Mouse (Mus musculus) myocyte (in vitro differentiated cells): Measurements from ENCODE around the gene Elovl7. TPM values are rescaled to one million over a fixed set of nuclear protein-coding genes. Genes with fewer than 3 reads are reported as not detected.

Experiments used
- H3K27me3 ChIP-seq: one replicate; pipeline ENCODE4 v1.6.1; 2011; ENCODE audit not compliant: control insufficient read depth, insufficient read depth, insufficient read length
- H3K36me3 ChIP-seq: one replicate; pipeline ENCODE4 v1.6.1; 2011; ENCODE audit not compliant: control insufficient read depth, insufficient read depth
- H3K4me2 ChIP-seq: one replicate; pipeline ENCODE4 v1.6.1; 2011; ENCODE audit warnings: low read depth, control low read depth
- H3K4me3 ChIP-seq: one replicate; pipeline ENCODE4 v1.5.1; 2011; ENCODE audit warnings: mild to moderate bottlenecking, control low read depth, moderate library complexity
- H3K79me2 ChIP-seq: one replicate; pipeline ENCODE4 v1.6.1; 2011; ENCODE audit not compliant: control insufficient read depth, insufficient read depth
- H3ac ChIP-seq: one replicate; pipeline ENCODE4 v1.6.1; 2011; ENCODE audit not compliant: control insufficient read depth, insufficient read length
- CEBPB ChIP-seq: IDR thresholded peaks from 2 replicates; pipeline ENCODE4 v1.6.1; 2011; ENCODE audit warnings: mild to moderate bottlenecking, moderate library complexity; ENCODE audit not compliant: poor library complexity, insufficient read depth, severe bottlenecking
- E2F4 ChIP-seq: IDR thresholded peaks from one replicate; pipeline ENCODE4 v1.6.1; 2011; ENCODE audit warnings: mild to moderate bottlenecking, control low read depth, moderate library complexity; ENCODE audit not compliant: insufficient read depth
- MAX ChIP-seq: IDR thresholded peaks from one replicate; pipeline ENCODE4 v1.6.1; 2011; ENCODE audit warnings: low read depth, mild to moderate bottlenecking, control low read depth
- MYOD1 ChIP-seq, 3 experiments: IDR thresholded peaks; one replicate each; pipeline ENCODE4 v1.6.1; 2011; ENCODE audit warnings: control low read depth in 2 of 3, low read depth in 2 of 3, mild to moderate bottlenecking in 2 of 3, moderate library complexity in 1 of 3; ENCODE audit not compliant: insufficient read length in 2 of 3, control insufficient read depth in 1 of 3
- MYOG ChIP-seq, 3 experiments: IDR thresholded peaks; one replicate each; pipeline ENCODE4 v1.6.1; 2011; ENCODE audit warnings: control low read depth in 2 of 3, low read depth in 2 of 3, mild to moderate bottlenecking in 2 of 3; ENCODE audit not compliant: insufficient read length in 2 of 3, control insufficient read depth in 1 of 3, insufficient read depth in 1 of 3
- POLR2A ChIP-seq: IDR thresholded peaks from one replicate; pipeline ENCODE4 v1.6.1; 2011; ENCODE audit warnings: low read depth, mild to moderate bottlenecking, control low read depth, moderate library complexity; ENCODE audit not compliant: insufficient read length
- POLR2AphosphoS2 ChIP-seq: IDR thresholded peaks from one replicate; pipeline ENCODE4 v1.6.1; 2011; ENCODE audit warnings: low read depth, control low read depth; ENCODE audit not compliant: insufficient read length
- REST ChIP-seq: IDR thresholded peaks from one replicate; pipeline ENCODE4 v1.6.1; 2011; ENCODE audit warnings: mild to moderate bottlenecking, control low read depth, moderate library complexity; ENCODE audit not compliant: insufficient read depth, insufficient read length
- SRF ChIP-seq: IDR thresholded peaks from one replicate; pipeline ENCODE4 v1.6.1; 2011; ENCODE audit warnings: low read depth; ENCODE audit not compliant: control insufficient read depth, insufficient read length
- TCF12 ChIP-seq: IDR thresholded peaks from one replicate; pipeline ENCODE4 v1.6.1; 2011; ENCODE audit warnings: mild to moderate bottlenecking, control low read depth; ENCODE audit not compliant: poor library complexity, insufficient read depth, severe bottlenecking
- TCF3 ChIP-seq: IDR thresholded peaks from one replicate; pipeline ENCODE4 v1.6.1; 2011; ENCODE audit warnings: low read depth, control low read depth; ENCODE audit not compliant: insufficient read length
- USF1 ChIP-seq: IDR thresholded peaks from one replicate; pipeline ENCODE4 v1.6.1; 2011; ENCODE audit warnings: low read depth, mild to moderate bottlenecking, control low read depth, moderate library complexity
- polyA plus RNA-seq: library from polyadenylated mRNA; unstranded; fragments of >200 nt; fragmentation: generic; extraction: Trizol; gene quantifications from one replicate; pipeline ENCODE4 v1.2.1, GENCODE M21; 2012; ENCODE audit warnings: missing spikeins

Elovl7 gene
- polyA plus RNA-seq, 1 experiment, result 0.34 TPM

GRCm38 (mm10) chr13:108323866-108324829 lies 109.9 kb downstream of the Elovl7 start:
- Histone ChIP-seq H3K4me3 (no peak overlapping the region), H3K79me2 (no peaks in the 10 kb centered on the region), H3K36me3 (no peaks in the 10 kb centered on the region), H3ac (no peak overlapping the region), H3K27me3 (no peaks in the 10 kb centered on the region), H3K4me2 (no peak overlapping the region)
- TF ChIP-seq POLR2A, result no peak
- no peak for TF ChIP-seq TCF12
- no peak for TF ChIP-seq MAX
- TF ChIP-seq TCF3, result no peak
- no peak for TF ChIP-seq POLR2AphosphoS2
- TF ChIP-seq REST, result no peak
- TF ChIP-seq MYOG (IDR thresholded peaks at IDR 0.05; ENCODE audit: control insufficient read depth in 1 of 3, insufficient read depth in 1 of 3, insufficient read length in 2 of 3, low read depth in 2 of 3), result no peak
- TF ChIP-seq MYOD1 (IDR thresholded peaks at IDR 0.05; ENCODE audit: control insufficient read depth in 1 of 3, insufficient read length in 2 of 3, low read depth in 2 of 3), result no peak
- no peak for TF ChIP-seq USF1
- no peak for TF ChIP-seq CEBPB
- no peak for TF ChIP-seq SRF
- no peak for TF ChIP-seq E2F4

GRCm38 (mm10) chr13:108325871-108326270 lies 111.7 kb downstream of the Elovl7 start:
- TF ChIP-seq POLR2AphosphoS2 (no peak), TCF12 (no peak), SRF (no peak), TCF3 (no peak), POLR2A (no peak), REST (no peak), USF1 (no peak), CEBPB (no peak), MAX (no peak), E2F4 (no peak), MYOG (IDR thresholded peaks at IDR 0.05; ENCODE audit: control insufficient read depth in 1 of 3, insufficient read depth in 1 of 3, insufficient read length in 2 of 3, low read depth in 2 of 3) (no peak), MYOD1 (IDR thresholded peaks at IDR 0.05; ENCODE audit: control insufficient read depth in 1 of 3, insufficient read length in 2 of 3, low read depth in 2 of 3) (no peak)
- no peaks in the 10 kb centered on the region for H3K27me3 ChIP-seq
- H3K4me3 ChIP-seq, result no peak overlapping the region

DNA sequence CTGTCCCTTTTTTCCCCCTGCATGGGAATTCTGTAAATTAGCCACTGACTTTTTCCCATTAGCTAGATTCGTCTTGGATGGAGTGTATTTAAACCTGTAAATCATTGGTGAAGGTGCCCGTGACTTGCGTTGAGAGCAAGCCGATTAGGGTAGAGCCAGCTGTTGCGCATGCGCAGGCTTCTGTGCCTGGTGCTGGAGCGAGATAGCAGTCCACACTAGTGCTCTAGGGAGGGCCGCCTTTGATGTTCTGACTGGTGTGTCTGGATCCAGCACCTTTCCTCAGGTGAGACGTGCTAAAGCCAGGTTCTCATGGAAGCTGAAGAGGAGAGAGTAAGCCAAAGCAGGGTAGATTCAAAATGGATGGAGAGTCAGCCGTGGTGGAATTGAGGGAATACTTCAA lies 112.1 kb downstream of the Elovl7 start:
- Histone ChIP-seq H3K27me3 (no peaks in the 10 kb centered on the region), H3K4me3 (no peak overlapping the region), H3K4me2 (no peak overlapping the region), H3K36me3 (no peaks in the 10 kb centered on the region), H3ac (no peak overlapping the region), H3K79me2 (no peaks in the 10 kb centered on the region)
- TF ChIP-seq CEBPB, result no peak
- no peak for TF ChIP-seq POLR2AphosphoS2
- TF ChIP-seq POLR2A, result no peak
- no peak for TF ChIP-seq TCF12
- TF ChIP-seq TCF3, result no peak
- TF ChIP-seq MAX, result no peak
- TF ChIP-seq E2F4, result no peak
- TF ChIP-seq MYOG (IDR thresholded peaks at IDR 0.05; ENCODE audit: control insufficient read depth in 1 of 3, insufficient read depth in 1 of 3, insufficient read length in 2 of 3, low read depth in 2 of 3), result no peak
- no peak for TF ChIP-seq MYOD1 (IDR thresholded peaks at IDR 0.05; ENCODE audit: control insufficient read depth in 1 of 3, insufficient read length in 2 of 3, low read depth in 2 of 3)
- no peak for TF ChIP-seq USF1
- TF ChIP-seq REST, result no peak
- no peak for TF ChIP-seq SRF

More at GRCm38 (mm10) chr13:108325871-108326270, 111.7 kb downstream of the Elovl7 start:
- Histone ChIP-seq H3K4me2 (no peak overlapping the region), H3K79me2 (no peaks in the 10 kb centered on the region), H3ac (no peak overlapping the region), H3K36me3 (no peaks in the 10 kb centered on the region)

GRCm38 (mm10) chr13:108327047-108327446 lies 112.8 kb downstream of the Elovl7 start:
- Histone ChIP-seq H3ac (no peak overlapping the region), H3K79me2 (no peaks in the 10 kb centered on the region), H3K36me3 (no peaks in the 10 kb centered on the region), H3K4me2 (no peak overlapping the region), H3K27me3 (no peaks in the 10 kb centered on the region), H3K4me3 (no peak overlapping the region)
- TF ChIP-seq POLR2A, result no peak
- no peak for TF ChIP-seq TCF3
